Mouse (Mus musculus) hindbrain, embryonic 14.5 days (tissue): Measurements from ENCODE around the gene Pbxip1. TPM values are rescaled to one million over a fixed set of nuclear protein-coding genes. Genes with fewer than 3 reads are reported as not detected.

ENCODE experiments used
- ATAC-seq: fragments of 200-750 bp; cut with Nextera tagmentation; 2 replicates; pipeline ENCODE4 v1.8.0; 2017; ENCODE audit warnings: moderate number of reproducible peaks, mild to moderate bottlenecking, moderate TSS enrichment, moderate library complexity; ENCODE audit not compliant: low FRiP score
- DNase-seq: peaks from one replicate; pipeline ENCODE4 v3.0.0-alpha.2; 2015; ENCODE audit warnings: low spot score
- H3K27ac ChIP-seq: fragments of 300-500 bp; sonication (generic); 2 replicates; pipeline ENCODE4 v1.5.1; 2014; ENCODE audit warnings: mild to moderate bottlenecking, moderate library complexity
- H3K27me3 ChIP-seq: fragments of 300-500 bp; sonication (generic); 2 replicates; pipeline ENCODE4 v1.6.1; 2014; ENCODE audit warnings: mild to moderate bottlenecking, low read length, mixed read lengths; ENCODE audit not compliant: control insufficient read depth, insufficient read depth
- H3K36me3 ChIP-seq: fragments of 300-500 bp; sonication (generic); replicated peaks from 2 replicates; pipeline ENCODE4 v1.6.1; 2014; ENCODE audit not compliant: control insufficient read depth, insufficient read depth
- H3K4me1 ChIP-seq: fragments of 300-500 bp; sonication (generic); replicated peaks from 2 replicates; pipeline ENCODE4 v1.6.1; 2014; ENCODE audit warnings: antibody characterized with exemption, low read length, mixed read lengths; ENCODE audit not compliant: control insufficient read depth, insufficient read depth
- H3K4me2 ChIP-seq: fragments of 300-500 bp; sonication (generic); replicated peaks from 2 replicates; pipeline ENCODE4 v1.6.1; 2014; ENCODE audit warnings: mild to moderate bottlenecking, moderate library complexity
- H3K4me3 ChIP-seq: fragments of 300-500 bp; sonication (generic); replicated peaks from 2 replicates; pipeline ENCODE4 v1.5.1; 2014; ENCODE audit warnings: mild to moderate bottlenecking, low read length
- H3K9ac ChIP-seq: fragments of 300-500 bp; sonication (generic); 2 replicates; pipeline ENCODE4 v1.6.1; 2014
- H3K9me3 ChIP-seq: fragments of 300-500 bp; sonication (generic); 2 replicates; pipeline ENCODE4 v1.6.1; 2016; ENCODE audit warnings: low read length; ENCODE audit not compliant: control insufficient read depth
- WGBS: fragments of 180-500 bp; shearing (Covaris S2); extraction: QIAGEN DNeasy Blood & Tissue Kit; methylation state at CpG from one replicate; pipeline ENCODE4 v1.1.7; 2014; 5-methylcytosine and 5-hydroxymethylcytosine counted together
- polyA plus RNA-seq: library from polyadenylated mRNA; unstranded; fragments of >200 nt; fragmentation: Nextera tagmentation; extraction: Ambion mirVana; gene quantifications from 2 replicates; pipeline ENCODE4 v1.2.1, GENCODE M21; 2014

Gene Pbxip1
- polyA plus RNA-seq, 1 experiment from 2014 or later = 12.8 TPM

DNA sequence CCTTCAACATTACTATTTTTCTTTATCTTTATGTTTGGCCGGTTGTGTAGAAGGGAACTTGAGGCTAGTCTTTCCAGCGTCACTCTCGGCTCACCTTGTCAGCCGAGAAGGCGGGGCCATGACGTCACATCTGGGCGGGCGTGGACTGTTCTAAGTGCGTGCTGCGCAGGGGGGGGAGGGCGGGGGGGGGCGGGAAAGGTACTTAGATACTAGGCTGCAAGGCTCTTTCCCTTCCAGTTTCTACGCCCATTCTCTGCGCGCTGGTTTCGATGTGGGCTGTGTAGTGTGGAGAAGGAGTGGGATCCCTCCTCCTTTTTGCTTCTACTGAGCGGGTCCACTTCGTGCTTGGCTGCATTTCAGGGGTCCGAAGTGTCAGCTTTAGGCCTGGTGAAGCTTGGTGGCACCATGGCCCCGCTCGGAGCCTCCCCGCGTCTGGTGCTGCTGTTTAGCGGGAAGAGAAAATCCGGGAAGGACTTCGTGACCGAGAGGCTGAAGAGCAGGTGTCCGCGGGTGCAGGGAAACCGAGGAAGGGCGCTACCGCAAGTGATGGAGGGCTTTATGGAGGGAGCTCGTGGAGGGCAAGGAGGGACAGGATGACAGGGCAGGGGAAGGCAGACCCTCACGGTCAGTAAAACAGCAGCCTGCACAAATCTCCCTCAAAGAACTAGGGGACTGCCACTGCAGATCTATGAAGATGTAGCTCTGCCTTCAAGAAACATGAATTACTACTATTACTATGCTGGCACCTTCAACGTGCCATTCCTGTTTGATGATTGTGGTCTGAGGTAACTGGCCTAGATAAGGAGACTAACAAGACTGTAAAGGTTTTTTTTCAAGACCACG lies 22.7 kb downstream of the Pbxip1 start:
- Histone ChIP-seq H3K9me3 (no peaks in the 10 kb centered on the region), H3K27me3 (no peaks in the 10 kb centered on the region), H3K27ac (peak overlapping the region; percentile 94), H3K9ac (peak overlapping the region; percentile 95), H3K4me2 (peak overlapping the region; percentile 57), H3K36me3 (no peaks in the 10 kb centered on the region), H3K4me3 (peak overlapping the region; percentile 70), H3K4me1 (peaks cover 3% of the 10 kb centered on the region; the same call in 1 of the 2 replicates)
- peak; percentile 91 for ATAC-seq
- 1% methylated on average over 34 of the region's 36 CpGs for WGBS
- DNase-seq = peak; percentile 94

- no peak overlapping the region for H3K4me3 ChIP-seq
- 54% methylated on average over 4 of the region's 4 CpGs for WGBS
- H3K27me3 ChIP-seq = no peaks in the 10 kb centered on the region
- DNase-seq (no peak), ATAC-seq (no peak)
- no peak overlapping the region for H3K4me2 ChIP-seq
- peaks cover 42% of the 10 kb centered on the region for H3K36me3 ChIP-seq
- no peaks in the 10 kb centered on the region for H3K9me3 ChIP-seq
- H3K4me1 ChIP-seq = no peaks in the 10 kb centered on the region
- H3K27ac ChIP-seq = no peak overlapping the region
- H3K9ac ChIP-seq = no peak overlapping the region
Measured at GRCm38 (mm10) chr3:89468268-89468667, 31.8 kb downstream of the Pbxip1 start.

GRCm38 (mm10) chr3:89472280-89472679 lies 35.8 kb downstream of the Pbxip1 start:
- no peak overlapping the region for H3K9ac ChIP-seq
- peaks cover 29% of the 10 kb centered on the region for H3K36me3 ChIP-seq
- H3K27me3 ChIP-seq = no peaks in the 10 kb centered on the region
- DNase-seq (no peak), ATAC-seq (no peak)
- WGBS = 87% methylated on average over 7 of the region's 7 CpGs
- no peak overlapping the region for H3K4me2 ChIP-seq
- no peak overlapping the region for H3K27ac ChIP-seq
- H3K4me1 ChIP-seq = no peaks in the 10 kb centered on the region
- no peak overlapping the region for H3K4me3 ChIP-seq
- no peaks in the 10 kb centered on the region for H3K9me3 ChIP-seq

GRCm38 (mm10) chr3:89473838-89474237 lies 37.3 kb downstream of the Pbxip1 start:
- no peak for ATAC-seq
- H3K9ac ChIP-seq = no peak overlapping the region
- WGBS = 90% methylated on average over 6 of the region's 6 CpGs

DNA sequence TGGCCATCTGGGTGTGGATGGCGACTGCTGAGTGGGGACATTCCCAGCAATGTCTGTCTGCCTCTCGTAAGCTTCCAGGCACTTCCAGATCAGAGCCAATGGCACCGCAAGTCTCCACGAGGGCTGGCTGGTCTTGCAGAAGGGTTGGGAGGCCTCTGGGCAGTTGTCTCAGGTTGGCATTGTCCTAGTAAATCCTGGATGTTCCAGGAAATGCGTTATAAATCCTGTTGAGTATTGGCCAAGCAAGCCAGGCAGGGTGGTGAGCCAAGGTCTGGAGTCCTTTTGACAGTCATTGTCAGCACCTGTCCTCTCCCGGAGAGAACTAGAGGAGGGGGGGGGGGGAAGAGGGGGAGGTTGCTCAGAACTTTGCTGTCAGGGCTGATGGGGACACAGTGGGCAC lies 42.5 kb downstream of the Pbxip1 start:
- Histone ChIP-seq H3K4me2 (no peak overlapping the region), H3K36me3 (no peaks in the 10 kb centered on the region), H3K27me3 (no peaks in the 10 kb centered on the region), H3K4me1 (no peaks in the 10 kb centered on the region), H3K9ac (no peak overlapping the region), H3K27ac (no peak overlapping the region), H3K4me3 (no peak overlapping the region), H3K9me3 (no peaks in the 10 kb centered on the region)
- DNase-seq (no peak), ATAC-seq (no peak)
- WGBS = 88% methylated on average over 6 of the region's 6 CpGs

More at GRCm38 (mm10) chr3:89473838-89474237, 37.3 kb downstream of the Pbxip1 start:
- H3K4me1 ChIP-seq = no peaks in the 10 kb centered on the region
- H3K36me3 ChIP-seq = peaks cover 14% of the 10 kb centered on the region
- no peak overlapping the region for H3K27ac ChIP-seq
- no peaks in the 10 kb centered on the region for H3K27me3 ChIP-seq
- no peaks in the 10 kb centered on the region for H3K9me3 ChIP-seq
- DNase-seq = no peak
- H3K4me2 ChIP-seq = no peak overlapping the region
- no peak overlapping the region for H3K4me3 ChIP-seq

DNA sequence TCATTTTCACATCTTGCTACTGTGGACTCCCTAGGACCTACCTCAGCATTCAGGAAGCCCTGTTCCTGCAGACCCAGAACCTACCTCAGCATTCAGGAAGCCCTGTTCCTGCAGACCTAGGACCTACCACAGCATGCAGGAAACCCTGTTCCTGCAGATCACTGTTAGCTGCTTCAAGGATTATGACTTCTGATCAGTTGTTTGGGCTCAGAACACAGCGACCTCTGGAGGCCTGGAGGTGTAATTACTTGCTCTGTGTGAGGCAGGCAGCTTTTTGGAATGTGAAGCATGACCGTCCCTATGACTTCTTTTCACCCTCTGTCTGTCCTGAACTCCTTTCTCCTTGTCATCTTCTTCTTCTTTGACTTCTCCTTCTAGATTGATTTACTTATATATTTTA lies 45.0 kb downstream of the Pbxip1 start:
- Histone ChIP-seq H3K27me3 (no peaks in the 10 kb centered on the region), H3K9ac (no peak overlapping the region), H3K36me3 (no peaks in the 10 kb centered on the region), H3K4me1 (no peaks in the 10 kb centered on the region), H3K27ac (no peak overlapping the region), H3K9me3 (no peaks in the 10 kb centered on the region), H3K4me2 (no peak overlapping the region), H3K4me3 (no peak overlapping the region)
- DNase-seq (no peak), ATAC-seq (no peak)
- 43% methylated on average over 2 of the region's 2 CpGs for WGBS

DNA sequence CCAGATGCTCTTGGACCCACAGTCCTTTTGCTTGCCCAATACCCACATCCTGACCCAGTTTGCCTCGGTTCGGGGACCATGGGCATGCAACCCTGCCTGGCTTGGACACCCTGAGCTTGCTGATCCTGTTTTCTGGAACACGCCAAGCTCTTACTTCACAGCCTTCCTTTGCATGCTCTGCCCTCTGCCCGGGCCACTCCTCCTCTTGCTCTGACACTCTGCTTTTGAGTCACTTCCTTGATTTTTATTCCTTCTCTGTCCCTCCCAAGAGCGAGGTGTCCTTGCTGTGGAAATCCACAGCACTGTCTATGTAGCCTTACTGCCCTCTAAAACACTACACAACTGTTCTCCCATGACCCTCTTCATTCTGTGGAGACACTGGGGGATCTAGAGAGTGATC lies 45.7 kb downstream of the Pbxip1 start:
- Histone ChIP-seq H3K4me2 (no peak overlapping the region), H3K27ac (no peak overlapping the region), H3K36me3 (no peaks in the 10 kb centered on the region), H3K4me1 (no peaks in the 10 kb centered on the region), H3K4me3 (no peak overlapping the region), H3K9ac (no peak overlapping the region), H3K27me3 (no peaks in the 10 kb centered on the region), H3K9me3 (no peaks in the 10 kb centered on the region)
- 91% methylated on average over 5 of the region's 5 CpGs for WGBS
- DNase-seq = no peak
- no peak for ATAC-seq

DNA sequence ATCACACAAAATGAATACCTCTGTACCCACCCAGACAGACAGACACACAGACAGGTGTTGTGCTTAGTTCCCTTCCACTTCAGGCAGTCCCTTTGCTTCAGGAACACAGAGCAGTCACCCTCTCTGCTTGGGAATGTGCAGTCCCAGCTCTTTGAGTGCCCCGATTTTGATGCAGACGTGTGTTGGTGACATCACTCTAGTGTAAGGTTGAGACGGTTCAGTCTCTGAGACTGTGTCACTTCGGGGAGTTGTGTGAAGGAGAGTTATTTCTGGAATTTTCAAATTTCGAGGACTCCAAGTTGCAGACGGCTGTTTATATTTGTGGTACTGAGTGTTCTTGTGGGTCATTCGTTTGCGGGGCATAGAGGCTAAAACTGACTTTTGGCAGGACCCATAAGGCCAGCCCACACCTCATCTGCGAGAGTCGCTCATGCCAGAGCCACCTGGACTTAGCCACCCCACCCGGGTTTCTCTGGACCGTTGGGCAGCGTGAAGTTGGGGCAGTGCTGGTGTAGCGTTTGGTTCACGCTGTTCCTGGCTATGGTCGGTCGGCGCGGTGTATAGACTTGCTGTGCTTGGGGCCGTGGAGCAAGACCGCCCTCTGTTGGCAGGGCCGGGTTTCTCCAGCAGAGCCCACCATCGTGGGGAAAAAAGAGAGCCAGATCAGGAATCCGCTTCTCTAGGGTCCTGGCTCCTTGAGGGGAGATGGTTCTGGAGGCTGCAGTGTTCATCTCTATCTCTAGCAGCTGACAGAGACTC lies 48.4 kb downstream of the Pbxip1 start:
- Histone ChIP-seq H3K9ac (no peak overlapping the region), H3K4me2 (no peak overlapping the region), H3K4me3 (no peak overlapping the region), H3K27me3 (no peaks in the 10 kb centered on the region), H3K4me1 (no peaks in the 10 kb centered on the region), H3K36me3 (no peaks in the 10 kb centered on the region), H3K9me3 (no peaks in the 10 kb centered on the region), H3K27ac (no peak overlapping the region)
- DNase-seq (peak; percentile 64), ATAC-seq (peak; percentile 43; the same call in 1 of the 2 replicates)
- 24% methylated on average over 24 of the region's 24 CpGs for WGBS

DNA sequence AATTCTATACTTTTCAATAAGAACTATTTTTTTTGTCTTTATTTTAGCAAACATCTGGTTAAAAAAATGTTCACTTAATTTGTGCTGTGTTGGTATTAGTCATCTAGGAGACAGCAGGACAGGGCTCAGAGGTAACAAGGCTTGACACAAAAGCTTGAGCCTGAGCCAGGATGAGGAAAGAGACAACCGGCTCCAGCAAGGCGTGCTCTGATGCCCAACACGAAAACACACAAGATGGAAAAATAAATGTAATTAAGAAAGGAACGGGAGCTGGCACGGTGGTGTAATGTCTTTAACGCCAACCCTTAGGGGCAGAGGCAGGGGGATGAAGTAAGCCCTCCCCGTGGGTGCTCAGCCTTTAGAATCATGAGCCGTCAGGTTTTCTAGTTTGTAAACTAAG lies 49.6 kb downstream of the Pbxip1 start:
- WGBS = 71% methylated on average over 8 of the region's 8 CpGs
- ATAC-seq = no peak
- H3K9me3 ChIP-seq = no peaks in the 10 kb centered on the region

More for the DNA sequence above, 49.6 kb downstream of the Pbxip1 start:
- H3K27me3 ChIP-seq = no peaks in the 10 kb centered on the region
- H3K4me2 ChIP-seq = no peak overlapping the region
- no peak for DNase-seq
- no peaks in the 10 kb centered on the region for H3K4me1 ChIP-seq
- no peak overlapping the region for H3K9ac ChIP-seq
- no peak overlapping the region for H3K4me3 ChIP-seq
- H3K27ac ChIP-seq = no peak overlapping the region
- H3K36me3 ChIP-seq = no peaks in the 10 kb centered on the region
